Mouse (Mus musculus) naive thymus-derived CD4-positive, alpha-beta T cell, adult 2 months (primary cell): Measurements from ENCODE around the gene Actb.

Source experiments
- DNase-seq: peaks from one replicate; pipeline ENCODE4 v3.0.0-alpha.2; 2011; ENCODE audit warnings: low read depth

Gene Actb

GRCm38 (mm10) chr5:142906532-142907047 lies at the start of gene Actb:
Gene Actb (minus strand): TSS chr5:142906754.
- DNase-seq = peak; percentile 98

GRCm38 (mm10) chr5:142953641-142954040 lies 47.1 kb upstream of the Actb start:
- DNase-seq = no peak

GRCm38 (mm10) chr5:142950405-142950804 lies 43.9 kb upstream of the Actb start:
- DNase-seq = no peak

- no peak for DNase-seq
Observed at GRCm38 (mm10) chr5:142949580-142949979, 43.0 kb upstream of the Actb start.

- no peak for DNase-seq
Observed at GRCm38 (mm10) chr5:142947460-142947859, 40.9 kb upstream of the Actb start.

- no peak for DNase-seq
Observed at GRCm38 (mm10) chr5:142944979-142945682, 38.6 kb upstream of the Actb start.

- no peak for DNase-seq
Observed at GRCm38 (mm10) chr5:142940393-142940792, 33.8 kb upstream of the Actb start.

GRCm38 (mm10) chr5:142937956-142938727 lies 31.6 kb upstream of the Actb start:
- DNase-seq = peak; percentile 70

GRCm38 (mm10) chr5:142936336-142936719 lies 29.8 kb upstream of the Actb start:
- peak; percentile 89 for DNase-seq

- DNase-seq = peak; percentile 56
Observed at GRCm38 (mm10) chr5:142935642-142936335, 29.2 kb upstream of the Actb start.

- DNase-seq = no peak
Observed at GRCm38 (mm10) chr5:142932731-142933130, 26.2 kb upstream of the Actb start.

- peak; percentile 87 for DNase-seq
Observed at GRCm38 (mm10) chr5:142932084-142932685, 25.6 kb upstream of the Actb start.

GRCm38 (mm10) chr5:142931241-142931745 lies 24.7 kb upstream of the Actb start:
- DNase-seq = peak; percentile 40

GRCm38 (mm10) chr5:142929400-142929752 lies 22.8 kb upstream of the Actb start:
- no peak for DNase-seq

GRCm38 (mm10) chr5:142928749-142929399 lies 22.3 kb upstream of the Actb start:
- DNase-seq = peak; percentile 79

- no peak for DNase-seq
Observed at GRCm38 (mm10) chr5:142927341-142927930, 20.9 kb upstream of the Actb start.

GRCm38 (mm10) chr5:142926940-142927228 lies 20.3 kb upstream of the Actb start:
- DNase-seq = no peak

GRCm38 (mm10) chr5:142926204-142926939 lies 19.8 kb upstream of the Actb start:
- peak; percentile 65 for DNase-seq

- peak; percentile 20 for DNase-seq
Observed at GRCm38 (mm10) chr5:142924336-142924959, 17.9 kb upstream of the Actb start.

GRCm38 (mm10) chr5:142923781-142924180 lies 17.2 kb upstream of the Actb start:
- no peak for DNase-seq
